Mouse (Mus musculus): ENCODE data around the gene Olfr1033.
"Not testable (repeated sequence)": the region's sequence is repeated elsewhere in the genome, so short reads cannot be mapped to it uniquely, and the experiment has no call there.

Olfr1033 gene

DNA sequence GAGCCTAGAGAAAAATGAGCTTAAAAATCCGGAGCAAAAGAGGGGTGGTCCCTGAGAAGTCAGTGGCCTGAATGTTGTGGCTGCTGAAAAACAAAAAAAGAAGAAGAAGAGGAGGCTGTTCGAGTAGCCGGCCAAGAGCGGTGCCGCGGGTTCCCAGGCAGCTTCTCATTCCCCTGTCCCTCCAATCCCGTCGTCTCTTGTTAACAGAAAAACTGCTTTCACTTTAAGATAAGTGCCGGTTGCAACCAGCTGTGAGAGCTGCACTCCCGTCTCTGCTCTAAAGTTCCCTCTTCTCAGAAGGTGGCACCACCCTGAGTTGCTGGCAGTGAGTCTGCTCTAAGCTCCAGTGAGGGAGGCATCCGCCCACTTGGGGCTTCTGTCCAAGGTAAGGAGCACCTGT, at the start of gene Olfr1033:
Gene Olfr1033, plus strand, starts transcription at position 228 of the 400 bp plus-strand sequence.
- peak; percentile 41 for DNase-seq

DNA sequence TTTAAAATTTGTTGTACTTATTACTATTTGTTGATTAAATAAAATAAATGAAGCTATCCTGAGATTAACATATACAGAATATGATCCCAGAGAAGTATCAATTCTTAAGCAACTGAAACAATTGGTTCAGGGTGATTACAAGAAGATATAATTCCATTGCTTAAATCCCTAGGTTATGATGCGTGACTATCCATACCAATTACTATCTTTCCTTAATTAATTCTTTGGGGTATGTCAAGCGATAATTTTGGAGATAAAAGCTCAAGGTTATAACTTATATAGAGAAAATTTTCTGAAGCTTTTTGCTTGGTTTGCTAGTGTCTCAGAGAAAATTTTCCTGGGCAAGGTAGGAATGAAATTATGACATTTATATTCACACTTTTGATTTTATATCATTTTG, 46.8 kb upstream of the Olfr1033 start, which contains the start of gene Olfr1029:
Gene Olfr1029, plus strand, starts transcription at position 301 of the 400 bp plus-strand sequence.
- no peak for DNase-seq

DNA sequence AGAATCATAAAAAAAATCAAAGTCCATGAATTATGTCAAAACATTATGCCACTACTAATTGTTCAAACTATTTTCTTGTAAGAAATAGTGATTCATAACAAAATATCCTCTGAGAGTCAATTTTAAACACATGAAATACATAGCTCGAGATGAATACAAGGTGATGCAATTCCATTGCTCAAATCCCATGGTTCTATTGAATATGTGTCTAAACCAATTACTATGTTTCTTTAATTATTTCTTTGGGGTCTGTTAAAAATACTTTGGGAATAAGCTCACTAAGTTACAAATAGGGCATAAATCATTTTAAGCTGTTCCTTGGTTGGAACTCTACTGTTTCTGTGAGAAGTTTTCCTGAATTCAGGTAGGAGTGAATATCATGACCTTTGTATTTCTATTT, 41.5 kb upstream of the Olfr1033 start, which contains the start of gene Olfr1030:
Gene Olfr1030, plus strand, starts transcription at position 301 of the 400 bp plus-strand sequence.
- no peak for DNase-seq

DNA sequence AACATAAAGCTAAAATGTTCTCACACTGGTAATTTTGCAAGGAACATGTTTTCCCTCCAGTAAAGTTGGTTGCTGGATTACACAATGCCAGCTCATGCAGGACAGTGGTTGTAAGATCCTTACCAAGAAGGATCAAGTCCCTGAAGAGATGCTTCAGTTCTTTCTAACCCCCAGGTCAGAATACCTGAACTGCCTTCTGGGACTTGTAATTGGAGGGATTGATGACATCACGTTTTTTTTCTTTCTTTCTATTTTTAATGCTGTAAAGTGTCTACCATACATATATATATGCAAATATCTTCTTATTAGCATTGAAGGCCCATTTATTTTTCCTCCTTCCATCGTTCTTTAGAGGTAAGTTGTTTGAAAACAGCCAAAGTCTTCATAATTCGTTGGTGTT, 30.4 kb upstream of the Olfr1033 start, which contains the start of gene Olfr1031:
Gene Olfr1031, plus strand, starts transcription at position 301 of the 400 bp plus-strand sequence.
- no peak for DNase-seq

DNA sequence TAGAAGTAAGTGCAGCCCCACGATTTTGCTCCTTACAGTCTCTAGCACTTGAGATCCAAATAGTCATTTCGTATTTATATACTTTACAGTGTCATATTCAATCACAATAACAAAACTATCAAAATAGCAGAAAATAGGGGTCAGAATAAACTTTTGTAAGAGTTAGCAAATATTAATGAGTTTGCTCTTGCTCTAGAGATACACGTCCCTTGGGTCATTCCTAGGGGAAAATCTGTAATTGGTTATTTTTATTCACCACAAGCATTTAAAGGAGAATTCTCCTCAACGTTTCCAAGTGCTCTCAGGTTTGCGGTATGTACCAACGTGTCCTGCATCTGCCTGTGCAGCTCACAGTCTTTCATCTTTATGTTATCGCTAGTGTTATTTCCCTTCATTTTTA, 15.2 kb upstream of the Olfr1033 start, which contains the start of gene Olfr1032:
Gene Olfr1032, plus strand, starts transcription at position 301 of the 400 bp plus-strand sequence.
- DNase-seq = no peak

DNA sequence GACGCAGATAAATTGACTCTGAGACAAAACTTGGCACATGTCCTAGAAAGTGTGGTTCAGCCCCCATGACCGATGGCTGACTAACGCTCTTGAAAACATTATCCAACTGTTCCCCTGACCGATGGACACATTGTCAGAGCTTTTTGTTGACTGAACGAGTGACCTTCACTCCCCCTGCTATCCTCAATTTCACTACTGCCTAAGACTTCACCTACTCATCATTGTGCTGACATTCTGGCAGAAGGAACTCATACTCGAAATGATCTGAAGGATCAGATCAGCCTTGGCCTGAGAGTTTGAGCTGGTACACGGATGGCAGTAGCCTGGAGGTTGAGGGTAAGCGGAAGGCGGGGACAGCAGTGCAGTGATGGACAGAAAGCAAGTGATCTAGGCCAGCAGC, 1.1 kb downstream of the Olfr1033 start:
- not testable (repeated sequence) for DNase-seq

DNA sequence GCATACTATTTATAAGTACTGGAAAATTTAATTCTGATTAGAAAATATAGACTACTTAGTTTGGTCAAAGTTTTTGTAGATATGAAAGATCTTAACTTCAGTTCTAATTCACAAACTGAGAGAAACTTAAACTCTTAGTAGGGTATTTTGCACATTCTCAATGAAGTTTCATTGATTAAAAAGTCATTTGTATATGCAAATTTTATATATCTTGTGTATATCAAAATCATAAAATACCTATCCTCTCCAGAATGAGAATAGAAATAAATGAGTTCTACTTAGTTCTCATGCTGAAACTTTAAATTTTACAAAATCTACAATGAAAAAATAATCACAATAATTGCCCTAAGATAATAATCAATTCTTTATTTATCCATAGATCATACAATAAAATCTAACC, 25.1 kb downstream of the Olfr1033 start, which contains the start of gene Olfr1034:
Gene Olfr1034, plus strand, starts transcription at position 301 of the 400 bp plus-strand sequence.
- DNase-seq = no peak

DNA sequence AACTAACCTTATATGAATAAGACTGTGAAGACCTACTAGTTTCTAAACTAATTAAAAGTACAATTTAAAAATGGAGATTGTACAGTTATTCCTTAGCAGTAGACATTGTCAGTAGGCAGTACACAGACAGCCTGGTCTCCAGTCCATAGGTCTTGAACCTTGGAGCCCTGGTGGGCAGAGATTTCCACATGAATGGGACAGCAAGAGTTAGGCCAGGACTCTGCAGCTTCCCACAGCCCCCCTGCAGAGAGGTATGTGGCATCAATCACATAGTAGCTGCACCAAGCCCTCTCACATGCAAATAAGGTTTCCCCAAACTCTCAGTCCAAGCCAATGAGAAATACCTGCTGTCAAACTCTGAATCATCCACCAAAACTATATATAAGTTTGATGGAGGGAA, 30.3 kb downstream of the Olfr1033 start:
- not testable (repeated sequence) for DNase-seq

DNA sequence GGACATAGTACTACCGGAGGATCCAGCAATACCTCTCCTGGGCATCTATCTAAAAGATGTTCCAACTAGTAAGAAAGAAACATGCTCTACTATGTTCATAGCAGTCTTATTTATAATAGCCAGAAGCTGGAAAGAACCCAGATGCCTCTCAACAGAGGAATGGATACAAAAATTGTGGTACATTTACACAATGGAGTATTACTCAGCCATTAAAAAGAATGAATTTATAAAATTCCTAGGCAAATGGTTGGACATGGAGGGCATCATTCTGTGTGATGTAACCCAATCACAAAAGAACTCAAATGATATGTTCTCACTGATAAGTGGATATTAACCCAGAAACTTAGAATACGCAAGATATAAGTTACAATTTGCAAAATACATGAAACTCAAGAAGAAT, 43.3 kb downstream of the Olfr1033 start:
- DNase-seq = not testable (repeated sequence)

DNA sequence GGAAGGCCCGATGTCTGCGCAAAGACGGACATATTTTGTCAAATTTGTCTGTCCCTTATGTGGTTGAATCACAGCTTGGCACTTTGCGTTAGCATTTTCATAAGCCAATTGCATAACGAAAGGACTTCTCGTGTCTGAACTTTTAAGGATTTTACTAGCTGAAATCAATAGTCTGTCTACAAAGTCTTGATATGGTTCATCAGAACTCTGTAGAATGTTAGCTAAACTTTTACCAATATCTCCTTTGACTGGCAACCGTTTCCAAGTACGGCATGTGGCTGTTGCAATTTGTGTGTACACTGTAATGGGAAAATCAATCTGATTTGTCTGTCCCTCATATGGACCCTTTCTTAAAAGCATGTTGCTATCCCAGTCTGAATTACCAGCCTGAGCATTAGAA, 49.8 kb downstream of the Olfr1033 start:
- no peak for DNase-seq

DNA sequence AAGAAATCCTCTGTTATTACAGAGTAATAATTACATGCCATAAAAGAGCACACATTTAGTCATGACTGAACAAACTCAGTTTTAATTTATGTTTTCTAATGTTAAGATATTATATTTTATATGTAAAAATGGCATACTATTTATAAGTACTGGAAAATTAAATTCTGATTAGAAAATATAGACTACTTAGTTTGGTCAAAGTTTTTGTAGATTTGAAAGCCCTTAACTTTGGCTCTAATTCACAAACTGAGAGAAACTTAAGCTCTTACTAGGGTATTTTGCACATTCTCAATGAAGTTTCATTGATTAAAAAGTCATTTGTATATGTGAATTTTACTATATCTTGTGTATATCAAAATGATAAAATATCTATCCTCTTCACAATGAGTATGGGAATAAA, 53.3 kb downstream of the Olfr1033 start, which contains the start of gene Olfr1036:
Gene Olfr1036, plus strand, starts transcription at position 301 of the 400 bp plus-strand sequence.
- DNase-seq = not testable (repeated sequence)

DNA sequence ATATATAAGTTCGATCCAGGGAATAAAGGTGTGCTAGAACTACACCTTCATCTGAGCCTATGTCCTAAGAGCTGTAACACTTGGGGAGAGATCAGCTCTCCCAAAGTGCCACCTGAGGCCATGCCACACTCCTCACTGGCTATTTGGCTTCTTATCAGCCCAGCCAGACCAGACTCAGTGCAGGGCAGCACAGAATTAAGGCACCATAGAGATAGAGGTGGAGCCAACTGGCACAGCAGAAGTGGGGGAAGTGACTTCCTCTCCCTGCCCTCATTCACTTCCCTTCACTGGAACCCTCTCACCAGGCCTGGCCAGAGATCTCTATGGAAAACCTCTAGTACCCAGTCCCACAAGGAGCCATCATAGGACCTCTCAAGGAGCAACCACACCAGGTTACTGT, 60.0 kb downstream of the Olfr1033 start:
- not testable (repeated sequence) for DNase-seq

DNA sequence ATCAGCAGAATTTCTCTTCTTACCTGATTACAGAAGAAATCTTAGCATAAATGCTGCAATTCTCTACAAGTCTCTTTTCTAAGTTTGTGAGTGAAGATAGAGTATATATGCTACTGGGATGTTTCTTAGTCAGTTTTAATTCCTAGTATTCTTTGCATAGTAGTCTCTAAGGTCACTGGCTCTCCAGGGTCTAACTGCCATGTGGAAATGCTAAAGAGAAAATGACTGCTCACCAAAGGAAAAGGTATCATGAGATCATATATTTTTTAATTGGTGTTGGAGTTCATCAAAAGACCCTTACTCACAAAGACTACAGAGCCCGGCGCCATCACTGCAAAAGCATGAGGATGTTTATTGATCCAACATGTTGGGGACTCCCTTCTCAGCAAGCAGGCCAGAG, 66.9 kb downstream of the Olfr1033 start, which contains the start of gene Olfr1037:
Gene Olfr1037, minus strand, starts transcription at position 101 of the 400 bp plus-strand sequence.
- DNase-seq = no peak
